Mouse (Mus musculus): ENCODE results near the gene Tomm6. TPM values are rescaled to one million over a fixed set of nuclear protein-coding genes. Genes with fewer than 3 reads are reported as not detected.

Tomm6 gene
- polyA plus RNA-seq, 1 experiment from 2014 or later: 452 TPM

Other genes starting within 250 kb of the Tomm6 start
- 20.4 and 21.9 TPM in 2 replicates for gene Taf8, start 186.1 kb downstream of the Tomm6 start, polyA plus RNA-seq (2015; fragmentation: Nextera tagmentation; extraction: Ambion mirVana)
- 394 and 407 TPM in 2 replicates for gene Ccnd3, start 183.3 kb downstream of the Tomm6 start, polyA plus RNA-seq (2015; fragmentation: Nextera tagmentation; extraction: Ambion mirVana)
- gene Bysl, start 76.9 kb downstream of the Tomm6 start, polyA plus RNA-seq (2015; fragmentation: Nextera tagmentation; extraction: Ambion mirVana): 20.1 and 22.4 TPM in 2 replicates
- gene Med20, start 76.8 kb downstream of the Tomm6 start, polyA plus RNA-seq (2015; fragmentation: Nextera tagmentation; extraction: Ambion mirVana): 39.8 and 41.2 TPM in 2 replicates
- 0.54 and 0.88 TPM in 2 replicates for gene Gm20517, start 76.8 kb downstream of the Tomm6 start, polyA plus RNA-seq (2015; fragmentation: Nextera tagmentation; extraction: Ambion mirVana)
- 5.9 and 6.3 TPM in 2 replicates for gene Usp49, start 57.7 kb downstream of the Tomm6 start, polyA plus RNA-seq (2015; fragmentation: Nextera tagmentation; extraction: Ambion mirVana)
- gene Frs3, start 644 bp upstream of the Tomm6 start, polyA plus RNA-seq (2015; fragmentation: Nextera tagmentation; extraction: Ambion mirVana): 4.8 and 5.5 TPM in 2 replicates
- 0.18 and 0.24 TPM in 2 replicates for gene Gm21981, start 6.1 kb upstream of the Tomm6 start, polyA plus RNA-seq (2015; fragmentation: Nextera tagmentation; extraction: Ambion mirVana)
- gene Prickle4, start 6.3 kb upstream of the Tomm6 start, polyA plus RNA-seq (2015; fragmentation: Nextera tagmentation; extraction: Ambion mirVana): 0.40 and 0.52 TPM in 2 replicates
- 0.93 and 0.99 TPM in 2 replicates for gene Pgc, start 38.5 kb upstream of the Tomm6 start, polyA plus RNA-seq (2015; fragmentation: Nextera tagmentation; extraction: Ambion mirVana)
- gene Tfeb, start 48.6 kb upstream of the Tomm6 start, polyA plus RNA-seq (2015; fragmentation: Nextera tagmentation; extraction: Ambion mirVana): 22.4 and 22.8 TPM in 2 replicates
- 8.3 and 9.5 TPM in 2 replicates for gene Mdfi, start 146.3 kb upstream of the Tomm6 start, polyA plus RNA-seq (2015; fragmentation: Nextera tagmentation; extraction: Ambion mirVana)
- gene Foxp4, start 236.3 kb upstream of the Tomm6 start, polyA plus RNA-seq (2015; fragmentation: Nextera tagmentation; extraction: Ambion mirVana): 22.3 and 24.9 TPM in 2 replicates